Mouse (Mus musculus): ENCODE measurements around the gene Mrpl51. TPM values are rescaled to one million over a fixed set of nuclear protein-coding genes. Genes with fewer than 3 reads are reported as not detected.
A peak's percentile ranks its signal among the peaks of the same experiment; 100 is the strongest.

The Mrpl51 gene
- polyA plus RNA-seq, 1 experiment from 2014 or later = 191 TPM

GRCm38 (mm10) chr6:125172474-125172873 lies 19.1 kb upstream of the Mrpl51 start:
- Histone ChIP-seq H3K4me2 (replicated peaks) (no peak overlapping the region), H3K27ac (no peak overlapping the region), H3K9me3 (no peaks in the 10 kb centered on the region), H3K9ac (no peak overlapping the region), H3K27me3 (no peaks in the 10 kb centered on the region), H3K4me3 (no peak overlapping the region), H3K36me3 (peaks cover 100% of the 10 kb centered on the region), H3K4me1 (peaks cover 8% of the 10 kb centered on the region)
- WGBS = 98% methylated on average over 2 of the region's 2 CpGs
- no peak for ATAC-seq (ENCODE audit: insufficient number of reproducible peaks, insufficient read depth, low FRiP score, low TSS enrichment)

GRCm38 (mm10) chr6:125173256-125173655 lies 18.3 kb upstream of the Mrpl51 start:
- H3K27ac ChIP-seq = no peak overlapping the region
- WGBS = 90% methylated on average over 7 of the region's 7 CpGs
- H3K9me3 ChIP-seq = no peaks in the 10 kb centered on the region
- H3K36me3 ChIP-seq = peaks cover 100% of the 10 kb centered on the region
- no peak for ATAC-seq (ENCODE audit: insufficient number of reproducible peaks, insufficient read depth, low FRiP score, low TSS enrichment)
- H3K9ac ChIP-seq = no peak overlapping the region
- no peak overlapping the region for H3K4me2 ChIP-seq (replicated peaks)
- 0 out of 2 replicates have a peak, but pooled peaks cover under 1% of the 10 kb centered on the region for H3K4me1 ChIP-seq
- H3K4me3 ChIP-seq = no peak overlapping the region
- no peaks in the 10 kb centered on the region for H3K27me3 ChIP-seq

GRCm38 (mm10) chr6:125175469-125175868 lies 16.1 kb upstream of the Mrpl51 start:
- no peak overlapping the region for H3K4me2 ChIP-seq (replicated peaks)
- H3K4me3 ChIP-seq = no peak overlapping the region
- WGBS = 92% methylated on average over 5 of the region's 5 CpGs
- ATAC-seq (ENCODE audit: insufficient number of reproducible peaks, insufficient read depth, low FRiP score, low TSS enrichment) = no peak
- H3K36me3 ChIP-seq = peaks cover 99% of the 10 kb centered on the region
- H3K27ac ChIP-seq = no peak overlapping the region
- H3K27me3 ChIP-seq = no peaks in the 10 kb centered on the region
- H3K9ac ChIP-seq = no peak overlapping the region
- H3K9me3 ChIP-seq = no peaks in the 10 kb centered on the region
- no peaks in the 10 kb centered on the region for H3K4me1 ChIP-seq

GRCm38 (mm10) chr6:125179601-125180000 lies 12.0 kb upstream of the Mrpl51 start:
- H3K27me3 ChIP-seq = no peaks in the 10 kb centered on the region
- H3K9me3 ChIP-seq = no peaks in the 10 kb centered on the region
- ATAC-seq (ENCODE audit: insufficient number of reproducible peaks, insufficient read depth, low FRiP score, low TSS enrichment) = no peak
- H3K4me3 ChIP-seq = no peak overlapping the region
- no peak overlapping the region for H3K27ac ChIP-seq
- no peak overlapping the region for H3K4me2 ChIP-seq (replicated peaks)
- no peaks in the 10 kb centered on the region for H3K4me1 ChIP-seq
- 93% methylated on average over 7 of the region's 7 CpGs for WGBS
- H3K36me3 ChIP-seq = peaks cover 91% of the 10 kb centered on the region
- no peak overlapping the region for H3K9ac ChIP-seq

GRCm38 (mm10) chr6:125182133-125182532 lies 9.5 kb upstream of the Mrpl51 start:
- H3K4me1 ChIP-seq = no peaks in the 10 kb centered on the region
- no peaks in the 10 kb centered on the region for H3K9me3 ChIP-seq
- ATAC-seq (ENCODE audit: insufficient number of reproducible peaks, insufficient read depth, low FRiP score, low TSS enrichment) = no peak
- no peaks in the 10 kb centered on the region for H3K27me3 ChIP-seq
- peaks cover 91% of the 10 kb centered on the region for H3K36me3 ChIP-seq
- H3K4me3 ChIP-seq = no peak overlapping the region
- 87% methylated on average over 5 of the region's 5 CpGs for WGBS
- H3K9ac ChIP-seq = no peak overlapping the region
- no peak overlapping the region for H3K4me2 ChIP-seq (replicated peaks)
- H3K27ac ChIP-seq = no peak overlapping the region

- Histone ChIP-seq H3K4me1 (no peaks in the 10 kb centered on the region), H3K9me3 (no peaks in the 10 kb centered on the region), H3K4me2 (replicated peaks) (no peak overlapping the region), H3K27ac (no peak overlapping the region), H3K9ac (no peak overlapping the region), H3K36me3 (peaks cover 70% of the 10 kb centered on the region), H3K27me3 (no peaks in the 10 kb centered on the region), H3K4me3 (no peak overlapping the region)
- ATAC-seq (ENCODE audit: insufficient number of reproducible peaks, insufficient read depth, low FRiP score, low TSS enrichment) = no peak
- WGBS = 93% methylated on average over 10 of the region's 10 CpGs
These were observed 5.4 kb upstream of the Mrpl51 start for GRCm38 (mm10) chr6:125186203-125186602.

GRCm38 (mm10) chr6:125190816-125191215 lies 785 bp upstream of the Mrpl51 start:
- Histone ChIP-seq H3K9ac (peak overlapping the region; percentile 84), H3K4me2 (replicated peaks) (peak overlapping the region; percentile 64), H3K27ac (peak overlapping the region; percentile 100; the same call in 1 of the 2 replicates), H3K4me3 (peak overlapping the region; percentile 72), H3K27me3 (no peaks in the 10 kb centered on the region), H3K9me3 (no peaks in the 10 kb centered on the region), H3K4me1 (0 out of 2 replicates have a peak, but pooled peaks cover 3% of the 10 kb centered on the region), H3K36me3 (peaks cover 44% of the 10 kb centered on the region)
- no peak for ATAC-seq (ENCODE audit: insufficient number of reproducible peaks, insufficient read depth, low FRiP score, low TSS enrichment)

GRCm38 (mm10) chr6:125192016-125192714 lies 564 bp downstream of the Mrpl51 start:
- peaks cover 30% of the 10 kb centered on the region for H3K36me3 ChIP-seq
- H3K4me2 ChIP-seq (replicated peaks) = peak overlapping the region; percentile 79
- under 1% methylated on average over 34 of the region's 34 CpGs for WGBS
- peak overlapping the region; percentile 72 for H3K4me3 ChIP-seq
- peak overlapping the region; percentile 100 for H3K27ac ChIP-seq
- H3K27me3 ChIP-seq = no peaks in the 10 kb centered on the region
- peak; percentile 89 for ATAC-seq (ENCODE audit: insufficient number of reproducible peaks, insufficient read depth, low FRiP score, low TSS enrichment)
- peak overlapping the region; percentile 84 for H3K9ac ChIP-seq
- H3K4me1 ChIP-seq = 0 out of 2 replicates have a peak, but pooled peaks cover 3% of the 10 kb centered on the region
- H3K9me3 ChIP-seq = no peaks in the 10 kb centered on the region

- Histone ChIP-seq H3K27me3 (no peaks in the 10 kb centered on the region), H3K9me3 (no peaks in the 10 kb centered on the region), H3K4me1 (0 out of 2 replicates have a peak, but pooled peaks cover 3% of the 10 kb centered on the region), H3K36me3 (peaks cover 25% of the 10 kb centered on the region), H3K9ac (peak overlapping the region; percentile 84), H3K4me3 (peak overlapping the region; percentile 72), H3K4me2 (replicated peaks) (peak overlapping the region; percentile 79), H3K27ac (peak overlapping the region; percentile 100)
- ATAC-seq (ENCODE audit: insufficient number of reproducible peaks, insufficient read depth, low FRiP score, low TSS enrichment) = no peak
- 52% methylated on average over 5 of the region's 5 CpGs for WGBS
These were observed 1.2 kb downstream of the Mrpl51 start for GRCm38 (mm10) chr6:125192841-125193240.

GRCm38 (mm10) chr6:125193390-125193789 lies 1.8 kb downstream of the Mrpl51 start:
- 64% methylated on average over 7 of the region's 7 CpGs for whole genome bisulfite sequencing
- Histone ChIP-seq H3K9me3 (no peaks in the 10 kb centered on the region), H3K27me3 (no peaks in the 10 kb centered on the region), H3K4me1 (0 out of 2 replicates have a peak, but pooled peaks cover 3% of the 10 kb centered on the region), H3K36me3 (peaks cover 19% of the 10 kb centered on the region), H3K4me2 (replicated peaks) (peak overlapping the region; percentile 79), H3K27ac (no peak overlapping the region), H3K4me3 (peak overlapping the region; percentile 72), H3K9ac (no peak overlapping the region)
- no peak for ATAC-seq (ENCODE audit: insufficient number of reproducible peaks, insufficient read depth, low FRiP score, low TSS enrichment)

GRCm38 (mm10) chr6:125195541-125196075 lies 4.0 kb downstream of the Mrpl51 start:
- 43% methylated on average over 1 of the region's 1 CpGs for WGBS
- H3K4me1 ChIP-seq = 0 out of 2 replicates have a peak, but pooled peaks cover 3% of the 10 kb centered on the region
- no peak overlapping the region for H3K9ac ChIP-seq
- H3K36me3 ChIP-seq = peaks cover 13% of the 10 kb centered on the region
- ATAC-seq (ENCODE audit: insufficient number of reproducible peaks, insufficient read depth, low FRiP score, low TSS enrichment) = no peak
- H3K9me3 ChIP-seq = no peaks in the 10 kb centered on the region
- H3K4me2 ChIP-seq (replicated peaks) = no peak overlapping the region
- H3K4me3 ChIP-seq = no peak overlapping the region
- 0 out of 2 replicates have a peak overlapping the region, but pooled peaks have one; percentile 6 for H3K27ac ChIP-seq
- no peaks in the 10 kb centered on the region for H3K27me3 ChIP-seq

GRCm38 (mm10) chr6:125196301-125196700 lies 4.7 kb downstream of the Mrpl51 start:
- H3K27me3 ChIP-seq = no peaks in the 10 kb centered on the region
- WGBS = 55% methylated on average over 3 of the region's 3 CpGs

More at GRCm38 (mm10) chr6:125196301-125196700, 4.7 kb downstream of the Mrpl51 start:
- no peak overlapping the region for H3K4me3 ChIP-seq
- 0 out of 2 replicates have a peak, but pooled peaks cover 3% of the 10 kb centered on the region for H3K4me1 ChIP-seq
- H3K9ac ChIP-seq = no peak overlapping the region
- no peak overlapping the region for H3K4me2 ChIP-seq (replicated peaks)
- no peaks in the 10 kb centered on the region for H3K9me3 ChIP-seq
- ATAC-seq (ENCODE audit: insufficient number of reproducible peaks, insufficient read depth, low FRiP score, low TSS enrichment) = no peak
- peaks cover 13% of the 10 kb centered on the region for H3K36me3 ChIP-seq
- no peak overlapping the region for H3K27ac ChIP-seq
